Mouse (Mus musculus) thymus, postnatal 4 days (tissue): ENCODE measurements at regions not wholly inside any gene's neighbourhood (a gene's known extent, or its start where the extent isn't known, plus 50 kb on each side); places are given as distances from the start of the nearest gene placed in this dataset.

Experiments used
- DNase-seq: peaks from one replicate; pipeline ENCODE4 v3.0.0; 2021

DNA sequence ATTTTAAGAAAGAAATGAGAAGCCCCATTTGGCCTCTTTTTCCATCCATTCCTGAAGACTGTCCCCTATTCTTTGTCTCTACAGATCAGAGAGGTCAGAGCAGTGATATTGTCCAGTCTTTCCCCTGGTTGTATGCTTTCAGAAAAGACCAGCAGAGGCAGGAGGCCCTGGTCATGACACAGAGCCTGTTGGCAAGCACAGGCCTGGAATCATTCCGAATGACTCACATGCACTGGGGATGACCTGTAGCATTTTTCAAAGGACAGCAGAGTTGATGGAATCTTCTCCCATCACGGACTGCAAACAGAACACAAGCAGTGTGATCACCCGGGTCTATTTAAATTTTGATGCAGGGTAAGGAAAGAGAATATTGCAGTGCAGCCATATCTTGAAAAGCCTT lies 50.2 kb upstream of the Nxt1 start:
- DNase-seq: no peak

DNA sequence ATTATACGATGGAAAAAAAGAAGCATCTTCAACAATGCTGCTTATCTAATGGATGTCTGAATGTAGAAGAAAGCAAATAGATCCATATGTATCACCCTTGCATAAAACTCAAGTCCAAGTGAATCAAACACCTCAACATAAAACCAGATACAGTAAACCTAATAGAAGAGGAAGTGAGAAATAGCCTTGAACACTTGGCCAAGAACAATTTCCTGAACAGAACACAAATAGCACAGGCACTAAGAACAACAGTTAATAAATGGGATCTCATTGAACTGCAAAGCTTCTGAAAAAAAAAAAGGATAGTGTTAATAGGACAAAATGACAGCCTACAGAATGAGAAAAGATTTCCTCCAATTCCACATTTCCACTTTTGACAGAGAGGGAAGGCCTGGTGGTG lies 60.5 kb upstream of the Nxt1 start:
- DNase-seq: no peak

DNA sequence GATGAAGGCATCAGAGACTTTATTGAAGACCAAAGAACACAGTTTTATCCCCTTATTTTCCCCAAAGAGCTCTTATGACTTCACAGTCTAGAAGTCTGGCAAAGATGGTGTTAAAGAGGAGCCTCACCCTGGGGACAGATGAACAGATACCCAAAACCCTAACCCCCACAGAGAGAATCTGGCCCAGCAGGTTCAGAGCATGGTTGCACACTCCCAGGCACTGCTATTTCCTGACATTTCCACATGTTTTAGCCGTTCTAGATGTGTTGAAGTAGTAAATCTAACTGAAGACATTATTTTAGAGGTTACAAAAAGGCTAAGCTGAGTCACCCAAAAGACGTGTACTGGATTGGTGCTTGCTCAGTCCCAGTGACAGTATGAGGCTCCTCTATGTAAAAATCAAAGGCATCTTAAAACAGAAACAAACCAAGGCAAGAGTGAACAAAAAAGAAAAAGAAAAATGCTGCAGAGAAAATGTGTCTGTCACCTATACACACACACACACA lies 66.9 kb upstream of the Nxt1 start:
- no peak for DNase-seq

DNA sequence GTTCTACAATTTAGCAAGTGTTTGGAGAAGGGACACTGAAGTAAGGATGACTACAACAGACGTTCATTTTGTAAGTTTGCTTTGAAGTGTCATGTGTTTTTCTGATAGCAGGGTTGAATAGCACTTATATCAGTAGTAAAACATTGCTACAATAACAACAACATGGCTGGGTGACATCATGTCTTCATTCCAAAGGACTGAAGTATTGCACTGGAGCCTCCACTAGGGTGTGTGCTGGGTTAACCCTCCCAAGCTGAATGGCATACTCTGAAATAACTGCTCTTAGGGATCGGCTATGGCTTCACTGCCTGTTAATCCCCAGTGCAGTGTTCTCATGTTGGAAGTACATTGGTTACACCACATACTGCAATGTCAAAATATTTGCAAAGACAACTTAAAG lies 68.5 kb upstream of the Nxt1 start:
- DNase-seq: no peak

DNA sequence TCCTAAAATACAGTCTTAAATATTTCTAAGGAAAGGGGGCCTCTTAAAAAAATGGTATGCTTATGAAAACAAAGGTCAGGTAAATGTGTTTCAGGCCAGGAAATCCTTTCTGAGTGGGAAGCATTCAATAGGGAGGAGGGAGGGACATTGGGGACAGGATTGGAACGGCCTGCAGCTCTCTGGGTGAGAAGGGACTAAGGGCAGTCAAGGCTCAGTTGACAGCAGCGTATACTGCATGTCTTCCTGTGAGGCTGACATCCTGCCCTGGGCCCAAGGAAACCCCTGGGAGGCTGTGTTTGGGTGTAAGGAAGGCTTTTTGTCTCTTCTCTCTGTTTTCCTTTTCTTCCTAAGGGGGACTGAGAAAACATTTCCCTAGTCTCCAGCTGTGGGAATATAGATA lies 69.1 kb upstream of the Nxt1 start:
- DNase-seq: no peak

DNA sequence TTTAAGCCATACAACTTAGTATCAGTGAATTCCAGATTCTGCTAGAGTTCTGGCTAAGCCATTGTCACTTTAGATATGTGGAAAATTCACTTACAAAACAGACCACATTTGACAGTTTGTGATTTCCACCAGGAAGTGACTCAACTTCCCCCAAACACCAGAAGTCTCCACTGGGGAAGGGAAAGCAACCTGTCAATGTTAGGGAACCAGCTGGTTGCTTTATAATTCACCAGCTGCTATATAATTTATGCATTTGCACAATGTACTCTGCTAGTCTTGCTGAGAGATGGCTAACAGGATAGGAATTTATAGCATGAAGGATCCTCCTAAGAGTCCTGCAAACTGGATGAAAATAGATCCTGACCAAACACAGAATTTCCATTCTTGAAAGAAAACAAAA lies 72.9 kb upstream of the Nxt1 start:
- no peak for DNase-seq

DNA sequence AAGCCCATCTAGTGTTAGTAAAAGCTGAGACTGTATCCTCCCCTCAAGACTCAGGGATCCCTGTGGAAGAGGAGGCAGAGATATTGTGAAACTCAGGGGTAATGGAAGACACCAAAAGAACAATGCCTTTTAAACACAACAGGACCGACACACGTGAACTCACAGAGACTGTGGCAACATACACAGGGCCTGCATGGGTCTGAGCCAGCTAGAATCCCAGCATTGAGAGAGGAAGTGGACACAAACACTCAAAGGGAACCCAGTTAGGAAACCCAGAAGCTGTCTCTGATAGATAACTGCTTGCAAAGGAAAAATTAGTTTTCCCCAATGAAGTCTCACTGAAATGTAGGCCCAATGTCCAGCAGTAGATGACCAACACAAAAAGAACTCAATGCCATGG lies 75.4 kb upstream of the Nxt1 start:
- DNase-seq: no peak

DNA sequence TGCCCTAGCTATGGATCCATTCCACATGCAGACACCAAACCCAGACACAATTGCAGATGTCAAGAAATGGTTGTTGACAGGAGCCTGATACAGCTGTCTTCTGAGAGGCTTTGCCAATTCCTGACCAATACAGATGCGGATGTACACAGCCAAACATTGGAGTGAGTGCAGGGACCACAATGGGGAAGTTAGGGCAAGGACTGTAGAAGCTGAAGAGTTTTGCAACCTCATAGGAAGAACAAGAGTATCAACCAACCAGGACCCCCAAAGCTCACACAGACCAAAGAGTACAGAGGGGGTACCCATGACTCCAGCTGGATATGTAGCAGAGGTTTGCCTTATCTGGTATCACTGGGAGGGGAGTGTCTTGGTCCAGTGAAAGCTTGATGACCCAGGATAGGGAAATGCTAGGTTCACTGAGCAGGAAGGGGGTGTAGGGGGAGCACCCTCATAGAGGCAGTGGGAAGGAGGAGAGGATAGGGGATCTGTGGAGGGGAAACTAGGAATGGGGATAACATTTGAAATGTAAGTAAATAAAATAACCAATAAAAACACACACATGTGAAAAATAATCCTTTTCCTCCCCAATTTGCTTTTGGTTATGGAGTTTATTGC lies 86.6 kb upstream of the Nxt1 start:
- no peak for DNase-seq

DNA sequence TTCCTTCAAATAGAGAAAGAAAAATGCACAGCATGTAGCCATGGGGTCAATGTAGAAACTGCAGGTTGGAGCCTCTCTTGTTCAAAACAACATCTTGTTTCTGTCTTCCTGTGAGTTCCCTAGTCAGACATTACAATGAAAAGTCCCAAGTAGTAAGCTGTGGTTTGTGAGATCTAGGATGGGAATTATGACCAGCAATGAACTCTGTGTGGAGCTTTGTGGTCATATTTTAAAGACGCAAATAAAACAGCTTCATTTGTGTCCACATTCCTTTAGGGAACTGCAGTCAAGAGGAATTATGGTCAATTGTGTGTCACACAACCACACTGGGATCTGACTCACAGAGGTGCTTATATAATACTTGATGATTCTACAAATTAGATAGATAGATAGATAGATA lies 90.2 kb upstream of the Nxt1 start:
- no peak for DNase-seq

DNA sequence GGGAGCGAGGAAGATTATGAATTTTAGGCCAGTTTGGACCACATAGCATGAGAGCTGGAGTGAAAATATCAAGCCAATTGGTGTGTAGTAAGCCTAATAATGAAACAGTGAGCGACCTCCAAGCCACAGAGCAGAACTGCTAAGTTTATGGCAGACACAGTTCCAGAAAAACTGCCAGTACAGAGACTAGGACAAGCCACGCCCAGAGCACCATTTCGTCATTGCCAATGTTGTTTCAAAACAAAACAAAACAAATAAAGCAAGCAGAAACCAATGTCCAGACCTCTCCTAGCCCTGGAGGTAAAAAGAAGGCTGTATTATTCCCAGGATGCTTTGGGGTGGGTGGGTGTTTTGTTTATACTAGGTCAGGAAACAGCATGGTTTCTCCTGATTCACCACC lies 90.7 kb upstream of the Nxt1 start:
- no peak for DNase-seq

DNA sequence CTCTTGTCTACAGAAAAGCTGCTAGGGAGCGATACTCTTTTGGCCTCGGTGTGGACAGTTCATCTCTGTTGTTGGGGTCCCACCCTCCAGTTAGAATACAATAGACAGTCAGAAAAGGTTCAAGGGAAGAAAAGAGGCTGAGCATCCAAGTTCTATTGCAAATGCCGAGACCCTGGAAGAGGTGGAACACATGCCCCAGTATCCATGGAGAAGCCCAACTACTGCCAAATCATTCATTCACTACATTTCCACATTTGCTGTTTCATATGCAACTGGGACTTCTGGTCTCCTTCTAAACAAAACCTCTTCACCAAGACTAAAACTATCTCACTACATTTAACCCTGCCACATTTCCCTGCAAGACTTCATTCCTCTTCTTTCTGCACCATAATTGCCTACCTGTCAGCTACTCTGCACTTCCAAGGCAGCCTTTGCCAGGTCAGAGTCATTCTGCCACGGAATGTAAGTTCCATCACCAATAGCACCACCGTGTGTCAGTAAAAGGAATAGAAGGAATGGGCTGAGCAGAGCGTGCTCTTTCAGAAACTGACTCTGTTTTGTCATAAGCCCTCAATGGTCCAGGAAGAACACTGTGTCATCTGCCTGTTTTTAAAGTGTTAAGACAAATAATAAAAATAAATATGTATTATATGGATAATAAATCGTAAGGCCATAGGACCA lies 92.0 kb upstream of the Nxt1 start:
- DNase-seq: peak; percentile 21

DNA sequence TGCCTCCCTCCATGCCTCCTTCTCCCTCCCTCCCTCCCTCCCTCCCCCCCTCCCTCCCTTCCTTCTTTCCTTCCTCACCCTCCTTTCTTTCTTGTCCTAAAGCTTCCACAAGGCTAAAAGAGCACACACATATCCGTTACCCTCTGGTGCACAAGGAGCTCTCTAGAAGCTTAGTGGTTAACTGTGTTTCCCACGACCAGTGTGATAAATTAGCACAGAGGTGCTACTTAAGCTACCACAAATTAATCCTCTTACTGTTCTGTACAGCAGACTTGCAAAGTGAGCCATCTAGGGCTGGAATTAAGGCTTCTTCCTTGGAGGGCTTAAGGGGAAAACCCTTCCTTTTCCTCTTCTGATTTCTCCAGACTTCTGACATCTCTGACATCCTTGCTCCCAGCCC lies 92.8 kb upstream of the Nxt1 start:
- DNase-seq: no peak

DNA sequence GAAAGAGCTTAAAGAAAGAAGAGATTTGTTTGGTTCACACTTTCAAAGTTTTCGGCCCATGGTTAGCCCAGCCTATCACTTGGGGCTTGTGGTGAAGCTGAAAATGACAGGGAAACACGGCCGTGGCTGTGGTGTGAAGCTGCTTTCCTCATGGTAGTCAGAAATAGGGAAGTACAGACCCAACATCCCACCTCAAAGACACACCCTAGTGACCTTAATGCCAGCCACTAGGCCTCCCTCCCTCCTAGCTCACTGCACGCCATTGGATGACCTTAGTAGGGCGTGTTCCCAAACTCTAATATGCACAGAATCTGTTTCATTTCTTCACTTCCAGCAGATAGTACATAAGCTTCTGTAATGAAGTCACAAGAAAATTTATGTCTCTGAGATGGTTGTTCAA lies 93.4 kb upstream of the Nxt1 start:
- no peak for DNase-seq

DNA sequence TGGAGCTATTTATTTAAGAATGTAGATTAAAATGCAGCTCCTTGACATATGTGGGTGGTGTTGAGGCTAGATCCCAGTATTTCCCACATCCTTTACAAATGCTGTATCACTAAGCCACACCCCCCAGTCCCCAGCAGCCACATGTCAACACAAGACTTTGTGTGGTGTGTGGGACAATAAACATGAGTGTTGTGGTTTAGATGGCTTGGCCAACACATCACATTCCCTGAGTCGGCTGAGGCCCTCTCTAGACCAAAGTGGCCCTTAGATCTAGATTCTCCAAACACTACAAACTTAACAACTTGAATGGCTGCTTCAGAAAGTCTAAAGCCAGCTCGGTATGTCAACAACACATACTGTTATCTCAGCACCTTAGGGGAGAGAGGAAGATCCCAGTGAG lies 94.2 kb upstream of the Nxt1 start:
- DNase-seq: no peak

DNA sequence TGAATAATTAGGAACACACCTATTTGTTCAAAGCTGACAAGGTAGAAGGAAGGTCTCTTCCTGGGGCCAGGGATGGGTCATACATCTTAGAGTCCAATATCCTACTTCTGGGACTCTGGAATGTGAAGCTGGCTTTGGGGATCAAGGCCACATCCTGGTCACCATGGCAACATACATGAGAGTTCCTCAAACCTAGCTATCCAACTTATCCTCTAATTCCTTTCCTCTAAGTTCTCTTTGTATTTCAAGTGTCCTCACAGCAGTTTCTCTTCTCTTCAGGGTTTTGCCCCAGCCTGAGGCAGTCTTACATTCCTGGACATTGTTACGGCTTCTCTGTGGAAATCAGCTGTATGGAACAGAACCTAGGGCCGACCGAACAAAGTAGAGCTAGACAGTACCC lies 97.0 kb upstream of the Nxt1 start:
- no peak for DNase-seq

DNA sequence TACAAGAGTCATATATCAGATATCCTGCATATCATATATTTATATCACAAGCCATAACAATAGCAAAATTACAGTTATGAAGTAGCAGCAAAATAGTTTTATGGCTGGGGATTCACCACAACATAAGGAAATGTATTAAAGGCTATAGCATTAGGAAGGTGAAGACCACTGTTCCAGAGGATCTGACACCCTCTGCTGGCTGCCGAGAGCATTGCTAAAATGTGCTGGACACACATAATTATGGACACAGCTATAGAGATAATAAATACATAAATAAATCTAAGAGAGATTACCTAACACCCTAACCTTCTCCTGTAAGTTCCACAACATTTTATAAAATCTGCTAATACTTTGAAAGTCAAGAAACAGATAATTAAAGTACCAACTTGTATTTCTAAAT lies 100.2 kb upstream of the Nxt1 start:
- DNase-seq: peak; percentile 68

DNA sequence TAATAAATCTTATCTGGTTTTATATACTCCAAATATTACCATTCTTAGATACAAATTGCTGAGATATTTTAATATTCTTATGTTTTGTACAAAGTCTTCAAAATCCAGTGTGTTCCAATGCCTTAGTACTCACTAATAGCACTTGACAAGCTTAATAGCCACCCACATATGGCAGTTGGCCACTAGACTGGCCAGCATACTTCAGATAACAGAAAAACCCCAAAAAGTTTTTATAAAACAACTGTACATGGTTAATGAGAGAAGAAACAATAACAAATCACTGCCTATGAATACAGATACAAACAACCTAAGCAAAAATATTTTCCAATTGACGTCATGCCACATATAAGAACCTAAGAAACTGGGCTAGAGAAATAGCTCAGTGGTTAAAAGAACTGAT lies 100.8 kb upstream of the Nxt1 start:
- DNase-seq: no peak

DNA sequence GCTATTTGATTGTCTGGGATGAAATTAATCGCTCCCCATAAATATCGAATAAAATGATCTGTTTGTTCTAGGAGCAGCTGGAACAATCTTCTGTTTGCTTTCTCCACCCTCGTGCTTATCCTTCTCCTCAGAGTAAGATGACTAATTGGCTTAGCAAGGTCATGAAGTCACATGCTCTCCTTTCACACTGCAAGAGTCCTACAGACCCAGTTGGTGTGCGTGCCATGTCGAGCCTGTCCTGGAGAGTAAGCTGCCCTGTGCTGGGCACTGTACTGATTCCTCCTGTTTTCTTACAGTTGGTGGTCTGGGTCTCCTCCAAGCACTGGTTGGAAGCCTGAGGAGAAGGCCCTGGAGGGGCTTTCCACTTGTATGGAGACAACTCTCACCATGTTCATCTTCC lies 101.4 kb upstream of the Nxt1 start:
- DNase-seq: no peak

DNA sequence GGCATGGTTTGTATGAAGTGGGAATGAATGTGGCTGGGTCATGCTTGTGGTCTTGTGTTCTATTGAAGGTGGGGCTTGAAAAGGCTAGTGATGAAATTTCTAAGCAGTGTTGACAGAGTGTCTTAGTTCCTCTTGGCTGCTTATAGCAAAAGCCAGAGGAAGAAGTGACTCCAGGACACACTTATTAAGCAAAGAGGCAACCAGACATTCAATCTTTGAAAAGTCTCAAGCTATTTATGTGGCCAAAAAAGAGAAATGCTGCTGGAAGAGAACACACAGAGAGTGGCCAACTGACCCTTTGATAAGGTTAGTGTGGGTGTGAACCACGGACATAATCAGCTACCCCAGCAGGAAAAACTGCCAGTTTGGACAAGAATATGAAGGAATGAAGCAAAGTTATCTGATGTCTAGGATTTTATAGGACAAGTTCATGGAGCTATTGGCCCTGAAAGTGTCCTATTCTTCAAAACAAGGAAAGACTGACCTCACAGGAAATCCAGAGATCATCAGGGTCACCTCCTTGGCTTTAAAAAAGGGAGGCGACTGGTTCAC lies 104.4 kb upstream of the Nxt1 start:
- no peak for DNase-seq

DNA sequence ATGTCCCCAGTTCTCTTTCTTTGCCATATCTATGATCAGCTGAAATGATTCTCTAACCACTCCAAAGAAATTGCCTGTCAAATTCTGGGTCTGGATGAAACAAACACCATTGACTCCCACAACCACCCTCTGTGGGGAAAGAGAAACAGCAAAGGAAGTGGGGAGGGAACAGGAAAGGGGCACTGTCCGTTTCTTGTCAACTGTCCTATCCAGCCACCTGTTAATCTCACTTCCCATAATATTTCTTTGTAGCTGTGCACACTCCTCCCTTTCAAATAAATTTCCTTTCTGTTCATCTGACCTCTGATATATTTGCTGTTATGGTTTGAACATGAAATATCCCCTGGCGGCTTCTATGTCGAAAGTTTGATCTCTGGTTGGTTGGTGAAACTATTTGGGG lies 109.0 kb upstream of the Nxt1 start:
- DNase-seq: no peak

DNA sequence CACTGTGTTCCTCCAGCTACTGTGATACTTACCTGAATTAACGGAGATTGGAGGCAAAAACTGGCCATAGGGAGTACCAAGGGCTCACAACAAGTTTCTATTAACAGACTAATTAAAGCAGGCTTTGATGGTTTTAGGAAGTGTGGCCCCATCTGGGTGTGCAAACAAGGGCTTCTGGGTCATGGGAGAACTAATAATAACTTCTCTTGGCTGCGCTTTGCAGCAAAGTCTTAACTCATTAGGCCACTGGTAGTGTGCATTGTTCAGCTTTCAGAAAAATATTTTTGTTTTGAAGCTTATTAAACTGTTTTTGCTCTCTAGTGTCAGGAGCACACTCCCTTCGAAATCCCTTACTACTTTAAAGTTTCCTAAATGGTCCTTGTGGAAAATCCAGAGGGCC lies 110.4 kb upstream of the Nxt1 start:
- DNase-seq: no peak

DNA sequence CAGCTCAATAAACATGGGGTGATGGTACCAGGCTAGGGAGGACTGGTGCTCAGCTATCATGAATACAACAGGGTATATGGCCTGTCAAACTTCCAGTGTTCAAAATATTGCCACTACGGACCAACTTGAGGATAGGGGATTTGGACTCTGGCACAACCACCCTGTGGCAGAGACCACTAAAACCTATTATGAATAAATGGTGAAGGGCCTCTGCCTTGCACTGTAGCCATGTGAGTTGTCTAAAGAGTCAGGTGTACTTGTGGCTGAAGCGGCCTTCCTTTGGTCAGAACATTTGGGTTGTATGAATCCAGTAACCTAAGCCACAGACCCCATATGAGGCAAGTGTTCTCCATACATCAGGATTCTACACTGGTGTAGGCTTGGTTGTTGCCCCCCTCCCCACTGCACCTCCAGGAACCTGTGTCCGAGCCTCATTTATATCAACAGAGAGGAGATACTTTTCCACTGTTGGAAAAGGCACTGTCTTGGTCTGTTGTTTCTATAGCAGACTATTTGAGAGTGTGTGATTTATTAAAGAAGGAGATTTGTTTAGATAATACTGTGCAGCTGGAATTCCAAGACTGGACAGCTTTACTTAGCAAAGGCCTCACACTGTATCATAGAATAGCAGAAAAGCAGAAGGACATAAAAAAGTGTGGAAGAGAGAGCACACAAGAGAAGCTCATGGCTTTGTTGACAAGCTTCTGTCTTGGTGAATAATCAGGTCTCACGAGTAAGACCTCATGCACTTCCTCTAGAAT lies 112.2 kb upstream of the Nxt1 start:
- DNase-seq: no peak

DNA sequence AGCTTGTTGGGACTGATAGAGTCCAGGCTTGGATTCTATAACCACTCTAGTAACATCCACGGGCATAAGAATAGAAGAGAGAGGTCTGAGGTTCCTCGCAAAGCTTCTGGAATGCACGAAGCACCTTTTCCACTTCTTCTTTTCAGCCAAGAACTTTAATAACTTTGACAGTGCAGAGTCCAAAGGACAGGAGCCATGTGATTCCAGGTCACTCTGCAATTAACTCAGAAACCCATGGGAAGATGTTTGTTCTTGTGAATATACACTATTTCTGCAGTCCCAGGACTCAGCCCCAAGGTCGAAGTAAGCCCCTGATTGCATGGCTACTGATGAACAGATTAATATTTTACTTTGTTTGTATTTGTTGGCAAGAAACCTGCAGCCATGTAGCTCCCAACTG lies 113.0 kb upstream of the Nxt1 start:
- DNase-seq: no peak

DNA sequence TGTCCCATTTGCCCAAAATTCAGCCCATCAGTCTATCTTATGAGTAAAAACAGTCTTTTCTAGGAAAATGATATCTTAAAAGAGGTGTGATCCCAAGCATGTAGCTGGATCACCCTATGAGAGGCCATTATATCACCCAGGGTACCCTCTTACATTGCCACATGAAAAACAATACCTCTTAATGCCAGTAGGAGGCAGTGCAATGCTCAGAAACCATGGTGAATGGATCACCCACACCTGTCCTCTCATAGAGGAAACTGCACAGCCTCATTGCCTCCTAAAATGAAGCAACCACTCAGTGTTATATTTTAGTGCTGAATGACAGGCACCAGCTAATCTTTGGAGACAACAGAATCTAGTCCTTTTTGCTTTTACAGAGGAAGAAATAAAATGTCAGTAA lies 114.0 kb upstream of the Nxt1 start:
- no peak for DNase-seq
